Mouse (Mus musculus) limb, embryonic 11.5 days (tissue): ENCODE data around the gene Klk13. TPM values are rescaled to one million over a fixed set of nuclear protein-coding genes. Genes with fewer than 3 reads are reported as not detected.

ENCODE experiments used
- ATAC-seq: fragments of 200-750 bp; cut with Nextera tagmentation; 2 replicates; pipeline ENCODE4 v1.8.0; 2017; ENCODE audit warnings: low read depth; ENCODE audit not compliant: insufficient number of reproducible peaks, low FRiP score, low TSS enrichment
- DNase-seq: peaks from one replicate; pipeline ENCODE4 v3.0.0-alpha.2; 2015; ENCODE audit warnings: low spot score
- H3K27ac ChIP-seq: fragments of 300-500 bp; sonication (generic); replicated peaks from 2 replicates; pipeline ENCODE4 v1.5.1; 2014; ENCODE audit warnings: low read depth, mild to moderate bottlenecking, low read length
- H3K27me3 ChIP-seq: fragments of 300-500 bp; sonication (generic); 2 replicates; pipeline ENCODE4 v1.6.1; 2014; ENCODE audit warnings: mild to moderate bottlenecking, low read length, mixed read lengths; ENCODE audit not compliant: control insufficient read depth, insufficient read depth
- H3K36me3 ChIP-seq: fragments of 300-500 bp; sonication (generic); 2 replicates; pipeline ENCODE4 v1.6.1; 2014; ENCODE audit warnings: mild to moderate bottlenecking, low read length, moderate library complexity, mixed read lengths; ENCODE audit not compliant: control insufficient read depth, insufficient read depth
- H3K4me1 ChIP-seq: fragments of 300-500 bp; sonication (generic); 2 replicates; pipeline ENCODE4 v1.6.1; 2014; ENCODE audit warnings: low read length, mixed read lengths; ENCODE audit not compliant: control insufficient read depth, insufficient read depth
- H3K4me2 ChIP-seq: fragments of 300-500 bp; sonication (generic); 2 replicates; pipeline ENCODE4 v1.6.1; 2014; ENCODE audit warnings: low read depth, mild to moderate bottlenecking, moderate library complexity; ENCODE audit not compliant: severe bottlenecking
- H3K4me3 ChIP-seq: fragments of 300-500 bp; sonication (generic); 2 replicates; pipeline ENCODE4 v1.5.1; 2014; ENCODE audit warnings: low read depth, low read length
- H3K9ac ChIP-seq: fragments of 300-500 bp; sonication (generic); 2 replicates; pipeline ENCODE4 v1.6.1; 2014; ENCODE audit warnings: mild to moderate bottlenecking, low read length
- H3K9me3 ChIP-seq: fragments of 300-500 bp; sonication (generic); 2 replicates; pipeline ENCODE4 v1.6.1; 2016; ENCODE audit warnings: low read length; ENCODE audit not compliant: control insufficient read depth
- WGBS: fragments of 180-500 bp; shearing (Covaris S2); extraction: QIAGEN DNeasy Blood & Tissue Kit; methylation state at CpG from one replicate; pipeline ENCODE4 v1.1.7; 2014; 5-methylcytosine and 5-hydroxymethylcytosine counted together
- polyA plus RNA-seq: library from polyadenylated mRNA; unstranded; fragments of >200 nt; fragmentation: Nextera tagmentation; extraction: Ambion mirVana; gene quantifications from 2 replicates; pipeline ENCODE4 v1.2.1, GENCODE M21; 2014

Gene Klk13
- polyA plus RNA-seq, 1 experiment from 2014 or later: 1.0 TPM

DNA sequence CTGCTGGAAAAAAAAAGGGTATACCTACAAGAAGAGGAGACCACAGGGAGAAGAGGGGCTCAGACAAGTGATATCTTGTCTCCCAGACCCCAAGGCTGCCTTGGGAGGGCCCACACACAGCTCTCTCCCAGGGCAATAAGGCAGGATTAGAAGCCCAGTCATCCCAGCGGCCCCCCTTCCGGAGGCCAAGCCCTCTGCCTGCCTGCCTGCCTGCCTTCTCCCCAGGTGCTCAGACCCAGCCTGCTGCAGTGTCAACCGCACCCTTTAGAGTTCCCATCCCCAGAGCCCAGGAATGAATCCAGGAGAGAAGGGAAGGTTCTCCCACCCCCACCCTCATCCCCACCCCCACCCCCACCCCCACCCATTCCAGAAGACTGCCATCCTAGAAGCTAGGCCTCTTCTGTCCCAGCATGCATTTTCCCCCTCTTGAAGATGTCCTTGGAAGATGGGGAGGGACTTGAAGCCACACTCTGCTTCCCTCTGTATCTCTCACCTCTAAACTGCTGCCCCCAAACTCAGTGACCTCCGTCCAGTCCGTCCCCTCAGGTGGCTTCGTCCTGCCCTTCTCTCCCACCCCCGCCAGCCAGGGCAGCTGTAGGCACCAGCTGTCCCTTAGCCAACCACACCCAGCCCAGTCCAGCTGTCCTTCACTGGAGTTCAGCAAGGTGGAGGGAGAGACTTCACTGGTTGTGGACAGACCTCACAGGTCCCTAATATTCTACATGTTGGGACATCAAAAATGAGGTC, 63.1 kb downstream of the Klk13 start:
- DNase-seq (peak; percentile 21), ATAC-seq (no peak)
- Histone ChIP-seq H3K9me3 (no peaks in the 10 kb centered on the region), H3K4me3 (no peak overlapping the region), H3K9ac (no peak overlapping the region), H3K27me3 (no peaks in the 10 kb centered on the region), H3K27ac (no peak overlapping the region), H3K36me3 (no peaks in the 10 kb centered on the region), H3K4me1 (no peaks in the 10 kb centered on the region), H3K4me2 (no peak overlapping the region)
- 45% methylated on average over 7 of the region's 7 CpGs for WGBS

- no peaks in the 10 kb centered on the region for H3K36me3 ChIP-seq
- DNase-seq: no peak
- H3K4me3 ChIP-seq: no peak overlapping the region
- no peak overlapping the region for H3K9ac ChIP-seq
- no peak for ATAC-seq
- H3K27me3 ChIP-seq: no peaks in the 10 kb centered on the region
- H3K9me3 ChIP-seq: no peaks in the 10 kb centered on the region
- no peaks in the 10 kb centered on the region for H3K4me1 ChIP-seq
- H3K27ac ChIP-seq: no peak overlapping the region
- WGBS: 77% methylated on average over 5 of the region's 5 CpGs
- no peak overlapping the region for H3K4me2 ChIP-seq
These were observed 64.1 kb downstream of the Klk13 start for GRCm38 (mm10) chr7:43776506-43776905.

Other genes starting within 250 kb of the Klk13 start
- gene Vsig10l, start 249.4 kb upstream of the Klk13 start, polyA plus RNA-seq: 1.4 and 2.0 TPM in 2 replicates
- 0.79 and 1.2 TPM in 2 replicates for gene Iglon5, start 222.5 kb upstream of the Klk13 start, polyA plus RNA-seq
- not detected in 2 replicates for gene 4931406B18Rik, start 206.6 kb upstream of the Klk13 start, polyA plus RNA-seq
- 0.98 and 1.2 TPM in 2 replicates for gene Cd33, start 168.1 kb upstream of the Klk13 start, polyA plus RNA-seq
- 5.1 and 5.9 TPM in 2 replicates for gene Zfp658, start 150.3 kb upstream of the Klk13 start, polyA plus RNA-seq
- gene Zfp719, start 133.0 kb upstream of the Klk13 start, polyA plus RNA-seq: 17.0 and 20.5 TPM in 2 replicates
- 0.79 and 1.1 TPM in 2 replicates for gene Zfp819, start 105.4 kb upstream of the Klk13 start, polyA plus RNA-seq
- not detected in 2 replicates for gene Ceacam18, start 77.9 kb upstream of the Klk13 start, polyA plus RNA-seq
- gene Siglece, start 52.4 kb upstream of the Klk13 start, polyA plus RNA-seq: 0.17 and 0.33 TPM in 2 replicates
- 10.5 and 10.8 TPM in 2 replicates for gene Ctu1, start 40.6 kb upstream of the Klk13 start, polyA plus RNA-seq
- not detected in 2 replicates for gene Klk14, start 22.1 kb upstream of the Klk13 start, polyA plus RNA-seq
- not detected in 2 replicates for gene Klk12, start 56.3 kb downstream of the Klk13 start, polyA plus RNA-seq
- gene Klk11, start 62.0 kb downstream of the Klk13 start, polyA plus RNA-seq: not detected in 2 replicates
- 0.15 TPM in 1 of 2 replicates, not detected in the other for gene Klk10, start 68.5 kb downstream of the Klk13 start, polyA plus RNA-seq
- gene Klk9, start 79.3 kb downstream of the Klk13 start, polyA plus RNA-seq: not detected in 2 replicates
- 15.8 and 16.1 TPM in 2 replicates for gene Klk8, start 85.0 kb downstream of the Klk13 start, polyA plus RNA-seq
- gene Klk7, start 98.7 kb downstream of the Klk13 start, polyA plus RNA-seq: 0.23 TPM in 1 of 2 replicates, not detected in the other
- gene Klk6, start 111.9 kb downstream of the Klk13 start, polyA plus RNA-seq: 0.24 TPM in 1 of 2 replicates, not detected in the other
- not detected in 2 replicates for gene Klk5, start 129.4 kb downstream of the Klk13 start, polyA plus RNA-seq
- 0.16 TPM in 2 replicates for gene Klk4, start 168.6 kb downstream of the Klk13 start, polyA plus RNA-seq
- not detected in 2 replicates for gene Klk15, start 221.2 kb downstream of the Klk13 start, polyA plus RNA-seq
- gene Klk1b8, start 238.1 kb downstream of the Klk13 start, polyA plus RNA-seq: not detected in 2 replicates